Mouse (Mus musculus) erythroid progenitor cell, adult 5-6 weeks (primary cell): ENCODE data around the gene Ptdss2. TPM values are rescaled to one million over a fixed set of nuclear protein-coding genes. Genes with fewer than 3 reads are reported as not detected.

Experiments
- ATAC-seq: replicated peaks from 2 replicates; pipeline ENCODE4 v1.8.0; 2016; ENCODE audit warnings: moderate number of reproducible peaks, mild to moderate bottlenecking, moderate TSS enrichment, inconsistent platforms; ENCODE audit not compliant: poor library complexity, low FRiP score, severe bottlenecking
- total RNA-seq, 2 experiments: library from RNA; stranded (forward) in 1 of 2; stranded (reverse) in 1 of 2; fragments of 150-400 nt in 1 of 2; fragments of 186-747, 209-891 nt in 1 of 2; gene quantifications; 2 replicates each; pipeline versions ENCODE4 v1.2.3 to v1.2.4; 2015 to 2017; ENCODE audit warnings: low replicate concordance in 2 of 2

The Ptdss2 gene
- total RNA-seq, 2 experiments from 2014 or later, result 278 to 327 TPM

GRCm38 (mm10) chr7:141120605-141121004 is 1.6 kb upstream of the Ptdss2 start:
- no peak for ATAC-seq

GRCm38 (mm10) chr7:141121051-141121531 is 1.1 kb upstream of the Ptdss2 start:
- ATAC-seq, result no peak

- peak; percentile 92 for ATAC-seq
Measured at GRCm38 (mm10) chr7:141122689-141123516, 721 bp downstream of the Ptdss2 start.

GRCm38 (mm10) chr7:141123517-141123856 is 1.3 kb downstream of the Ptdss2 start:
- peak; percentile 35 for ATAC-seq

- ATAC-seq, result peak; percentile 77
Measured at GRCm38 (mm10) chr7:141131024-141131820, 9.0 kb downstream of the Ptdss2 start.

GRCm38 (mm10) chr7:141131904-141132755 is 9.9 kb downstream of the Ptdss2 start:
- peak; percentile 85 for ATAC-seq

- no peak for ATAC-seq
Measured at GRCm38 (mm10) chr7:141141326-141141725, 19.1 kb downstream of the Ptdss2 start.

- ATAC-seq, result peak; percentile 60
Measured at GRCm38 (mm10) chr7:141143112-141143511, 20.9 kb downstream of the Ptdss2 start.

GRCm38 (mm10) chr7:141143861-141144260 is 21.7 kb downstream of the Ptdss2 start:
- no peak for ATAC-seq

GRCm38 (mm10) chr7:141144650-141145049 is 22.5 kb downstream of the Ptdss2 start:
- no peak for ATAC-seq

GRCm38 (mm10) chr7:141145403-141145802 is 23.2 kb downstream of the Ptdss2 start:
- ATAC-seq, result no peak

- ATAC-seq, result peak; percentile 79
Measured at GRCm38 (mm10) chr7:141146043-141146595, 23.9 kb downstream of the Ptdss2 start.

- ATAC-seq, result no peak
Measured at GRCm38 (mm10) chr7:141147044-141147443, 24.9 kb downstream of the Ptdss2 start.

- no peak for ATAC-seq
Measured at GRCm38 (mm10) chr7:141148639-141149038, 26.5 kb downstream of the Ptdss2 start.

- 0 out of 2 replicates have a peak, but pooled peaks have one; percentile 2 for ATAC-seq
Measured at GRCm38 (mm10) chr7:141155362-141155761, 33.2 kb downstream of the Ptdss2 start.

GRCm38 (mm10) chr7:141164397-141164796 is 42.2 kb downstream of the Ptdss2 start:
- no peak for ATAC-seq

GRCm38 (mm10) chr7:141164850-141165249 is 42.7 kb downstream of the Ptdss2 start:
- ATAC-seq, result no peak

- ATAC-seq, result peak; percentile 59
Measured at GRCm38 (mm10) chr7:141167901-141168517, 45.8 kb downstream of the Ptdss2 start.

GRCm38 (mm10) chr7:141168518-141168953 is 46.4 kb downstream of the Ptdss2 start:
- peak; percentile 70 for ATAC-seq
